Mouse (Mus musculus) urinary bladder, postnatal 14 days (tissue): ENCODE data around the gene Chmp5.
A peak's percentile ranks its signal among the peaks of the same experiment; 100 is the strongest.

ENCODE experiments used
- DNase-seq: peaks from one replicate; pipeline ENCODE4 v3.0.0; 2021; ENCODE audit warnings: low spot score

Gene Chmp5

DNA sequence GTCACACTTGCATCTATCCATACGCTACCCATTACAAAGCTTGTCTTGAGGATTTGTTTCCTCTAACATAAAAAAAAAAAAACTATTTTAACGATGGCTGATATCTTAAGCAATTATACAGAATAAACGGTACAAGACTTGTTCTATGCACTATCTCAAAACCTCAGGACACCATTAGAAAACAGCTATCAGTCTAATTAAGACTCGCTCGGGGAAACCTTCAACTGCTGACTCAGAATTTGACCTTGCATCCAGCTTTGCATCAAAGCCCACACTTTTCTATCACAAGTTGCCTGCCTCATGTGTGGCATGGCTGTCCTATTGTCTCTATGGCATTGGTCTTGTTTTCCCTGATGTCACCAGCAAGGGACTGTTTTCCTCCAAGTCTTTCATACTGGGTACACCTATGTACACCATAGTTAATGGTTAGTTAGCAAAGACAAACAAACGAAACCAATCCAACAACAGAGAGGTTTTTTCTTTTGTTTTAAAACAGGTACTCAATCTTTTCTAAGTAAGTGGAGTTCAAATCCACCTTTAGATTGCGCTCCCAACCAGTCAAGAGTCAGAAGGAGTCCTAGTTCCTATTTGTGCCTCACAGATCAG, 1.6 kb upstream of the Chmp5 start:
- no peak for DNase-seq

DNA sequence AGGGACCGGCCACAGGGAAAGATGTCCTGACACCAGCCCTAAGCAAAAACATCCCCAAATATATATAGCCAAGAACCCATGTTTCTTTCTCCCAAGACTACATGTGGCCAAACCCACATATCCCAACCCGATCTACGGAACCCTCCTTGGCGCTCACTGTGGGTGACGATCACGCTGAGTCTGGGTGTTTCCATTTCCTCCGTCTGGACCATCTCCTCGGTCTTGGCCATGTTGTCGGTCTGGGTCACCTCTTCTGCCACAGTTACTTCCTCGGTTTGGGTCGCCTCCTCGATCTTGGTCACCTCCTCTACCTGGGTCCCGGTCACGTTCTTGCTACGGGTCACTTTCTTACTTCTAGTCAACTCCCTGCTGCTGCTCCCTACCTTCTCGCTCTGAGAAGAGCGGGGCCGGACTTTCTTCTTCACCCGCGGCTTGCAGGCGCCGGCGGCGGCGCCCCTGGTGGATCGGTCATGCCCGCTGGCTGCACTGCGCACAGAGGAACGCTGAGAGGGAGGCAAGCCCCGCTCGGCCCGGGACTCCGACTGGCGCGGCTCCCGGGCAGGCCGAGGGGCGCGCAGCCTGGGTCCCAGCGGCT, 545 bp upstream of the Chmp5 start:
- DNase-seq = no peak

DNA sequence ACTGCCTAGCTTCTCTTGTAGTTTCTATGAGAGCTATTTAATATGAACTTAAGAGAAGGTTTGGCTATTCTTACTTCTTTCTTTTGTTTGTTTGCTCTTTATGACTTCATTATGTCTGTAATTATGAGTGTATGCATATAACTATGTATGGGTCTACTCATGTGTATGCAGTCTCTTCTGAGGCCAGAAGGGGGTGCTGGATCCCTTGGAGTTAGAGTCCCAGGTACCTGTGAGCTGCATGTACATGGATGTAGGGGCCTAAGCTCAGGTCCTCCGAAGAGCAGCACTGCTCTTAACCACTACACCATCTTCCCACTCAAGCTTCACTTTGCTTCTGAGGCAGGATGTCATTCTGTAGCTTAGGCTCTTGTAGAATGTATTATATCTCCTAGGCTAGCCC, 5.3 kb downstream of the Chmp5 start:
- no peak for DNase-seq

DNA sequence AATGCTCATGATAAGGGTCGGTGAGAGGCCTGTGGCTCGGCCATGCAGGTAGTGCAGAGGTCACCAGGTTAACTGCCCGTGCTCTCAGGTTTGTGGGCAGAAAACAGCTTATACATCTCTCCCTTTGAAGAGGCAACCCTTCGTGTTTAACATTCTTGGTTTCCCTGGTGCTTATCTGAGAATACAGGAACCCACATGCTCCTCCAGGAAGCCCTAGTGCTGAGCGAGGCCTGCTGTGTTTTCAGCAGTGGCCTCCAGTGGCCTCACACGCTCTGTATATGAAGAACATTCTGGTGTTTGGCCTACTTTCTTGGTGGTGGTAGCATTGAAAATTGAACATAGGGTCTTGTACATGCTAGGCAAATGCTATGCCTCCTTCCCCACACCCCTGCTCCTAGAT, 7.7 kb downstream of the Chmp5 start:
- no peak for DNase-seq

DNA sequence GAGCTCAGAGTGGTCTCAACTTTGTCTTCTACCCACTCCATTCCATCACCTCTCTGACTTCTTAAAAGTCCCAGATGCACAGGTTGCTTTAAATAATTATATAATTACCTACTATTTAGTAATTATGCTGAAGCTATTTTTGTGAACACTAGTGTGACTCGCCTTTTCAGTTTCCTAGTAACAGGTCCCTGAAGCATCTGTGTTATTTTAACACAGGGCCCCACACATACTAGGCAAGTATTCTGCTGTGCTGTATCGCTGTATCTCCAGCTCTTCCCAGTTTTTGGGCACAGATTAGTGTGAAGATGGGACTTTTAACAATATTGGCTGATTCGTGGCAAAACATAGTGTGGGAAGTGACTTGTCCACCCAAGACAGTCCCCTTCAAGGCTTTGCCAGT, 15.3 kb downstream of the Chmp5 start:
- no peak for DNase-seq

DNA sequence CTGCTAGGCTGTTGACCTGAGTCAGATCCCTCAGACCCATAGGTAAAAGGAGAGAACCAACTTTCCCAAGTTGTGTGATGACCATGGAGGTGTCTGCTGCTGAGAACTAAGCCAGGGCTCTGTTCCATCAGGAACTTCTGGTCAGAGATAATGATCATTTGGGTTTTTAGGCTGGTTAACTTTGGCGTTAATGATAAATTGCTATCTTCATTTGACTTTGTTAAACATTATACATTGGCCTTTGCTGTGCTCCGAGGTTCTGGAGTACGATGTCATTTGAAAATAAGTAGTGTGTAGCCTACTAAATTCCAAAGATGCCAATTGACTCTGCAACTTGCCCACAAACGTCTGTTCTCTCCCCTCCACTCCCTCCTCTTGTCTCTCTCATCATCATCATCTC, 21.0 kb downstream of the Chmp5 start:
- DNase-seq = no peak

DNA sequence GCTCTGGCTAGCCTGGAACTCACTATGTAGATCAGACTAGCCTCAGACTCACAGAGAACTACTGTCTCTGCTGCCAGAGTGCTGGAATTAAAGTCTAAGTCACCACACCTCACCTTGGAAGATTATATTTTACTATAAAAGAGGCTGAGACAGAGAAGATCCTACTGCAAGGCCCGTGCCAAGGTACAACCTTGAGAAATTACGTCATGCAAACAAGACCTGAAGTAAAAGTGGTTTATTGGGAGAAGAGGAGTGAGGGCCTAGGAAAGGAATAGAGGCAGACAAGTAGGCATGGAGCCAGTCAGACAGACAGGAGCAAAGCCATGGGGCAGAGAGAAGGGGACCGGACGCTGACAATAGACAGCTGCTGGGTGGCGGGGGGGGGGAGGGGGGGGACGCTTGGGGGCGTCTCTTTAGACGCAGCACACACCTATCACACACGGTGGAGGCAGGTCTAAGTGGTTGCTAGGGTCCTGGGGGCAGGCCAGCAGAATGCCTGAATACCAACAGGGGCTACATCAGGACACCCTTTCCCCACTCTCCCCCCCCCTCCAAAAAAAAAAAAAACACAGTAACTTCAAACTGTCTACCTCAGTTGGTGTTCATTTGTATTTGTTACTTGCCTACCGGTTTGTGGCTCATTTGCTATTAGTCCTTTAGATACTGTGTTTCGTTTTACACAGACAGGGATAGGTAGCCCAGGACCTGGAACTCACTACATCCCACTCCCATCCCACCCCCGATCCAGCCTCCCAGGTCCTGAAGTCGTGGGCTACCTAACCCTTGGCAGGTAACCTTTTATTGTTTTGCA, 21.8 kb downstream of the Chmp5 start:
- DNase-seq = no peak

DNA sequence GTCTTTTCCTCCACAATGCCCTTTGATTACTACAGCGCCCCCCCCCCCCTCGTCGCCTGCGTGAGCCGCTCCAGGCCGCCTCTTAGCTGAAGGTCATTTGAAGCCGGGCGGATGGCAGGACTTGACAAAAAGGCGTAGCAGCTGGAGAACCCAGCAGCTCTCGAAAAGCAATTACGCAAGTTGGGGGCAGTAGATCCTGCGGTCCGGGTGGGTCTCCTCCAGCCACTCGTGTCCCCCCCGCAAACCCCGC, 22.3 kb downstream of the Chmp5 start:
- no peak for DNase-seq

DNA sequence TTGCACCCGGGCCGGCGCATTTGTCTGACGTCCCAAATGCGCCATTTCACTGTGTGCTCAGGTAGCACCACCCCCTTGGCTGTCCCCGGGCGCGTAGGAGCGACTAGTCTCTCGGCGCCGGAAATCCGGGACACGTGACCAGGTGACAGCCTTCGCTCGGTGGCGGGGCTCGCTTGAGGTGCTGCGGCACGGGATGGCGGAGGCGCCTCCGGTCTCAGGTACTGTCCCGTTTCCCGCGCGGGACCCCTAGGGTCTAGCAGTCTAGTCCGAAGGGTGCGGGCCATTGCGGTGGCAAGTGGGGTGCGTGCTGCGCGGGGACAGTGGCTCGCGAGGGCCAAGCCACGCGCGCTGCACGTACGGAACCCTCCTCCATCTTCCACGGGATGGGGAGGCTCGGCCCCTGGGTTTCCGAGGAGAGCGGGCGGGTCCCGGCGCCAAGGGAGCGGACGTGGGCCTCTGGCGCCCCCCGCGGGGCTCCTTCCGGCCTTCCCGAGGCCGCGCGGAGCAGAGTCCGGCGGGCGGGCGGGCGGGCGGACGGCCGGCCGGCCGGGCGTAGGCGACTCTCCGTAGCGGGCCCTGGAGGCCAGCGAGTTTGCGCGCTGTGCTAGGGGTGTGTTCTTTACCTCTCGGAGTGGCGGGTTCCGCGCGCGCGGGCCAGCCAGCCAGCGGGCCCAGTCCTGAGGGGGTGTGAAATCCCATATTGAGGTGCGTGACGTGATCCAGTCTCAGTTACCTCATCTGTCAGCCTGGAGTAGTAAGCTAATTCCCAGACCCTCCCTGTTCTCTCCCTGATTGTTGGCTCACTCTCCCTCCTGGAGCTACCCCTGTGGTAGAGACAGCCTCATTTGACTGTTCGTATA, 22.9 kb downstream of the Chmp5 start, which contains the start of gene Nfx1:
Gene Nfx1 (plus strand): TSS at position 65 of the 860 bp plus-strand sequence.
- DNase-seq = peak; percentile 96

DNA sequence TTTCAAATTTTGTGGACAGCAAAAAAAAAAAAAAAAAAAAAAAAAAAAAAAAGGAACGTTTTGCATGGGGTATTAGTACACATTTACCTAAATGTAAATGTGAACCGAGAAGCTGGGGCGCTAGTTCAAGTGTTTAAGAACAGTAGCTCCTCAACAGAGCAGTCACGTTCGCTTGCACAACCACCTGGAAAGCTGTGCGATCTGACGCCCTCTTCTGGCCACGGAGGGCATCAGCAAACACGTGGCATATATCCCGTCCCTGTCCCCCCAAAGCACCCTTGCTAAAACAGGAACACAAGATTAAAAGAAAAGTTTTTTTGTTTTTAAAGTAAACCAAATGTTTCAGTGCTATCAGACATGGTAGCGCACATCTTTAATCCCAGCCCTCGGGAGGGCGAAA, 23.5 kb downstream of the Chmp5 start:
- peak; percentile 16 for DNase-seq

DNA sequence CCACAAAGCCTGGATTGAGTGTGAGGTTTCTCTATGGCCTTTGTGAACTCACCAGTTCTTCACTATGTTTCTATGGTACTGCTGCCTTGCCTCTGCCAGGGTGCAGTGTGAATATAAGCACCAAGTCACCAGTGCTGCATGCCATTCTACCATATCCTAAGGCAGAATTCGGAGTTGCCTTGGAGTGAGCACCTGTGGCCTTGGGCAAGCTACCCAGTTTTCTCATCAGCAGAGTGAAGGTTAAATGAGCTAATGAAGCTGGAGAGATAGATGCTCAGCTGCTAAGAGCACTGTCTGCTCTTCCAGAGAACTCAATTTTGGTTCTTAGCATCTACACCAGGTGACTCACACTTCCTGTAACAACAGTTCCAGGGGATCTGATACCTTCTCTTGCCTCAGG, 25.8 kb downstream of the Chmp5 start:
- DNase-seq = no peak

DNA sequence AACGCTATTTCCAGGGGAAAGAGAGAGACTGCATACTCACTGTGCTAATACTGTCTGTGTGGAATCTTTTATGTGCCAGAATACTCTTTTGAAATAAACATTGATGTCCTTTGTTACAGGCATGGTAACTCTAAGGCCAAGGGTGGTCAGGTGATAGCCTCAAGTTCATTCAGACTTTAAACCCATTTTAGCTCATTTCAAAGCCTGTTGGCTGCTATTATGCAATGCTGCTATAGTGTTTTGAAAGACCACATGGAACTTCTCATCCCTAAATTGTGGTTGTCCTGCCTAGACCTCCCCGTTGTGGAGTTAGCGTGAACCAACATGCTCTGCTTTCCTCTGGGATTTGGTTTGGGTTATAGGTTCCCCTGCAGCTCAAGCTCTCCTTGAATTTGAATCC, 27.5 kb downstream of the Chmp5 start:
- no peak for DNase-seq

DNA sequence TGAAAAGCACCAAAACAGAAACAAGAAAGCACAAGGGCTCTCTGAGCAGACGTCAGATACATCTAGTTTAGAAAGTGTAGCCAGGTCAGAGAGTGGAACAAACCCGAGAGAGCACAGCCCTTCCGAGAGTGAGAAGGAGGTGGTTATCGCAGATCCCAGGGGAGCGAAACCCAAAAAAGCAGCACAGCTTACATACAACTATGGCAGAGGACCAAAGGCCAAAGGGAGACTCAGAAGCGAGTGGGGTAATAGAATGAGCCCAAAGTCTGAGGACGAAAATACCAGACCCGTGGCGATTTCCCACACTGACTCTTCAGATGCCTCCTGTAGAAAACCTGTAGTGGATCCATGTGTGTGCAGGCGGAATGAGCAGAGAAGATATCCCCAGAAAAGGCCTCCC, 28.4 kb downstream of the Chmp5 start:
- no peak for DNase-seq

DNA sequence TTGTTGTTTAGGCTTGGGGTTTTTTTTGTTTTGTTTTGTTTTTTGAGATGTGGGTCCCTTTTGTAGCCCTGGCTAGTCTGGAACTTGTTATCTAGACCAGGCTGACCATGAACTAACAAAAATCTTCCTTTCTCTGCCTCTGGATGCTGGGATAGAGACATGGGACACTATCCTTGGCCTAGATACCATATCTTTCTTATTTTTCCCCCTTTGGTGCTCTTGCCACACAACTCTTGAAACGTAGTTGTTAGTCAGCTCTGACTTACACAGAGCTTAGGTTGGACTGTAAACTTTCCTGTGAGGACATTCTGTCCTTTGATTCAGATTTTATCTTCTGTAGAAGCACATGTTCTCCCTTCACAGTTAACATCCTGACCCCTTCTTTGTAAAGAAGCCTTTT, 31.2 kb downstream of the Chmp5 start:
- DNase-seq = no peak

DNA sequence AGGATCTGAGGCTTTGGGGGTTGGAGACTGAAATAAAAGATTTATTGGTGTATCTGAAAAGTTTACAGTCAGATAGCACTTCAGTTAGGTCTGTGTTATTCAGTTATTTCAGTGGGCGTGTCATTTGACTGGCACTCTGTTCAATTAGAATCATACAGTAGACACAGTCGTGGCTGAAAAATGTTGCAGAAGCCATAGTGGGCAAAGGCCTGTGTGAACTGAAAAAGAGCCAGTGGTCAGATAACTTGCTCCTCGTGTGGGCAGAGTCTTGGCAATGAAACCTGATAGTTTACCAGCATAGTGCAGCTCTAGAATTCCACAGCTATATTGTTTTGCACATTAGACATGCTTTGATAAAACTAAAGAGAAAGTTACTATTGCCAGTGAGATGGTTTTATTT, 34.3 kb downstream of the Chmp5 start:
- no peak for DNase-seq

DNA sequence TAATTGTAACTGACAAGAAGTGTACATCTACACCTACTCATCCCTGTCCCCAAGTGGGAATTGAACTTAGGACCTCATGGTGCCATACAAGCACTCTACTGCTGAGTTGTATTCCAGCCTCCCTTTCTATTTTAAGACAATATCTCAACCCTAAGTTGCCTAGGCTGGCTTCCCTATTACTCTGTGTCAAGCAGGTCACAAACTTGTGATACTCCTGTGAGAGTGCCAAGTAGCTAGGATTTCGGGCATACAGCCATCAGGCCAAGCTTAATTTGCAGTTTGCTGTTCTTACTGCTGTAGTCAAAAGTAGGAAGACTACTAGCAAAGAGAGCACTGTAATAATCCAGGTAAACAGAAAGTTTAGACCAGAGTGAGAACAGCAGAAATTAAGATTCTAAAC, 35.5 kb downstream of the Chmp5 start:
- no peak for DNase-seq

DNA sequence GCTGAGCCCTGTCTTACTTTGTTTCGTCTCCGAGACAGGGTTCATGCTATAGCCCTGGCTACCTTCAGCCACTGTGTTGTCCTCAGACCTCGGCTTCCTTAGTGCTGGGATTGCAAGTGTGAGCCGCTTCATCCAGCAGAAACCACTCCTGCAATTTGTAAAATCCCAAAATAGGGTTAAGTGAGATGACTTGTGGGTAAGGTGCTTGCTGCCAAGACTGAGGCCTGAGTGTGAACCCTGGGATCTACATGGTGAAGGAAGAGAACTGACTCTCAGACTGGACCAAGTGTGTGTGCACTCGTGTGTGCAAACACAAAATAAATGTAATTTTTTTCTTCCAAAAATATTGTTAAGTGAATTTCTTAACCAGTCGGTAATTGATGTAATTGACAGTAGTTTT, 41.4 kb downstream of the Chmp5 start:
- no peak for DNase-seq

DNA sequence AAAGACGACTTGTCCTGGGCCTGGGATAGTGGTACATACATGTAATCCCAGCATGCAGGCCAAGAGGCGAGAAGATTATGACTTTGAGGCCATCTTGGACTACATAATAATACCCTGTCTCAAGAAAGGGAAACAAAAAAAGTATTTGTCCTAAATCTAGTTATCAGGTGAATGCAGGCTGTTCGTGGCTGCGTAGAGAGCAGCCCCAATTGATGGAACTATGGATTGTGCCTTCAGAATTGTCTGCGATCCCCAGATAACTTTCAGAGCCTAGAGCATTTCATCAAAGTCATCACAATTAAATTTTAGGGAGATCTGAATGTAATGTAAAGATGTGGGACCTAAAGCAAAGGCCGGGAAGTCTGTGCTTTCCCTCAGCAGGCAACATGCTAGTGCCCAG, 48.1 kb downstream of the Chmp5 start:
- no peak for DNase-seq

DNA sequence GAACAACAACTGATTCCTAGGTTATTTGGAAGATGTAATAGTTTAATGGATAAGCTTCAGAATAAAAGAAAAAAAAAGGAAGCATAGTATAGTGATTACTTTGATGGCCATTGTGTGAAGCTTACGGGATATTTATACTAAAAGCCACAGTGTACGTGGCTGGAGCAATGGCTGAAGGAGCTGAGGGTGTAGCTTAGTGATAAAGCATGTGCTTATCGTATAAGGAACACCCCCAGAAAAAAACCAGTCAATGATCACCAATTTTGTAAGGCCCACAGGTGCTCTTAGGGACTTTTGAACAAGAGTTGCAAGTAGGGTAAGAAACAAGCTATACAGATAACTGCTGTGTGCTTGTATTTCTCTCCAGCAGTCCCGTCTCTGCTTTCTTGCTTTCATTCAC, 49.7 kb downstream of the Chmp5 start:
- DNase-seq = no peak

DNA sequence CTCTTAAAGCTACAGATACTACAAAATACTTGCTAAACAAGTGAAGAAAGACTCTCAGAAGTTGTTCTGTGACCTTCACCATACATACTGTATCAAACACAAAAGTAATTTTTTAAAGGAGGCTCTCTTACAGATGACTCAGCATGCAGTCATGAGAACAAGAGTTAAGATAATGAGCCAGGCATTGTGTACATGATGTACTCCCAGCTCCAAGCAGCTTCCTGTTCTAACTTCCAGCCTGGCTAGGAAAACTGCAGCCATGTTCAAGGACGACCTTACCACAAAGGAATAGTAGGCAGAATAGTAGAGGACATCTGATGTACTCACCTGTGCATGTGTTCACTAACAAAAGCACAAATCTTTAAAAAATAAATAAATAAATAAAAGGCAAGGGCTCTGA, 52.1 kb downstream of the Chmp5 start:
- no peak for DNase-seq

DNA sequence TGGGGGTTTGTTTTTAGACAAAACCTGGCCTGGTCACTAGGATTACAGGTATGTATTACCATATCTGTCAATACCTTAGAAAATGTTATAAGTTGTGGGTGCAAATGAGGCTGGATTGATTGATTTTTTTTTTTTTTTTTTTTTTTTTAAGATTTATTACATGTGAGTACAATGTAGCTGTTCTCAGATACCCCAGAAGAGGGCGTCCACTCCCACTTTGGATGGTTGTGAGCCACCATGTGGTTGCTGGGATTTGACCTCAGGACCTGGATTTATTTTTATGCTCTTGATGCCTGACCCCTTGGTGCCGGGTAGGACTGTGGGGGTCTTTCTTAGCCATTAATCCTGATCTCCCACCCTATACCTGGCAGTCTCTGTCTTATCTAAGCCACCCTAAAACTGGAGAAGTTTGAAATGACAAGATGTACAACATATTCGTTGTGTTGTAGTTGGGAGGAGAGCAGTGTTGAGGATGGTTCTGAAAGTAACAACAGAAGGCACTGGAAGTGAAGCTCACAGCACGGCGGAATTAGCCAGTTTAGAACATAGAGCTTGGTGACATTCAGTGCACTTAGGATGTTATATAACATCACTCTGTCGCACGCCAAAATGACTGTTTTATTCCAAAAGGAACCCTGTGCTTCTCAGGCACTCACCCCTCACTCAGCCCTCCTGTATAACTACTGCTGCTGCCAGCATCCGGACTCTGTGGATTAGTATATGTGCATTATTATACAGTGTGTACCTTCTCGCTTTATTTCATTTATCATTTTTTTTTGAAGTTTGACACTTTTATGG, 52.8 kb downstream of the Chmp5 start:
- no peak for DNase-seq

DNA sequence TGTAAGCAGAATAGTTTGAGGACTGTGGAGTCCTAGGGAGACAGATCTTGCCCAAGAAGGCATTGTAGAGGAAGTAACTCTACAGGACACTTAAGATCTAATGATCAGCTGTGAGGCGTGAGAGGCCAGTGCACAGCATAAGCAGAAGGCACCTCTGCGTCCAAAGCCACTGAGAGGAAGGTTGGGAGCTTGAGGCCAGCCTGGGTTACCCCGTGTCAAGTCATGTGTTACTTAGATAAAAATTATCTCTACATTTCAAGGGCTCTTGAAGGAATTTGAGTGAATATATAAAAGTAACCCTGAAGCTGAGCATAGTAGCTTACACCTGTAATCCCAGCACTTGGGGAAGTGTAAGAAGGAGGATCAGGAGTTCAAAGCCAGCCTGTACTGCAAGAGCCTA, 65.1 kb downstream of the Chmp5 start:
- no peak for DNase-seq
